Mouse (Mus musculus): ENCODE measurements around the gene Grb10.

DNA sequence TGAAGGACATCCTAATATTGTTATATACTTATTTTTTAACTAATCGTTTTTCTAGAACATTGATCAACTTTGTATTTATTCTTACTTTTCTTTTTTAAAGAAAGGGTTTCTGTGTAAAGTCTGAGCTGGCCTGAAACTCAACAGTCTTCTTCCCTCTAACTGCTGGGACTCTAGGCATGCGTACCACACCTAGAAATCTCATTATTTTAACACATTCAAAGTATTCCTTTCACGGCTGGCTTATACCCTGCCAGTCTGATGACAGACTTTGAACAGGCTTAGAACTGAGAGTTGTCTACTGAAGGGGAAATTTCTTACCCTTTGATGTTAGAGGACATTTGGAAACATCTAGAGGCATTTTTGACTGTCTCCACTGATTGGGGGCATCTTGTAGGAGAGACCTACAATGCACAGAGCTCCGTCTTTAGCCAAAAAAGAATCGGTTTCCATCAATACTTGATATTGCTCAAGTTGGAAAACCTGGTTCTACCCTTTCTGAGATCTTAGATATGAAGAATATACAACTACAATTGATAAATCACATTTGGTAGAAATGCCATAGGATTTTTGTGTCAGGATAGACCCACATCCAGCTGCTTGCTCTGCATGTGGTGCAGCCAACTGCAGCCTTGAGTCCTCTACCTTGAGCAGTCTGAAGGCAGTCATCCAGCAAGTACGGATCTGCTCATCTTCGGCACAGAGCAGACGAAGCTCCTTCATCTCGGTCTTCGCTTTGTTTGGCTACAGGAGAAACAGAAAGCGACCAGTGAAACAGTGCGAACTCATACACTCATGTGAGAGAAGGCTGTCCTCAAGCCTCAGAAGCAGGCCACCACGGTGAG lies 95.0 kb downstream of the Grb10 start:
- no peak for TF ChIP-seq CTCF (IDR thresholded peaks at IDR 0.05; ENCODE audit: insufficient read depth, low read length)
- TF ChIP-seq POLR2A (IDR thresholded peaks at IDR 0.05; ENCODE audit: borderline replicate concordance, extremely low read depth, low read depth, low read length), result no peak

Measured in lung, adult 2 months (tissue).